Mouse (Mus musculus) lung, postnatal 0 days (tissue): ENCODE measurements around the gene Dnah11.

Source experiments
- CTCF ChIP-seq: IDR thresholded peaks from 2 replicates; pipeline ENCODE4 v1.5.1; 2016; ENCODE audit warnings: antibody characterized with exemption, mild to moderate bottlenecking
- EP300 ChIP-seq: IDR thresholded peaks from 2 replicates; pipeline ENCODE4 v1.6.1; 2016; ENCODE audit warnings: antibody characterized with exemption, mild to moderate bottlenecking, control low read depth

GRCm38 (mm10) chr12:117938214-117938613 lies 260.6 kb downstream of the Dnah11 start:
- no peak for TF ChIP-seq CTCF
- TF ChIP-seq EP300, result no peak
